Mouse (Mus musculus) MEL (cell line): ENCODE data around the gene Tmem161a. TPM values are rescaled to one million over a fixed set of nuclear protein-coding genes. Genes with fewer than 3 reads are reported as not detected.

Experiments used
- DNase-seq: peaks from one replicate; pipeline ENCODE4 v3.0.0; 2011; ENCODE audit warnings: low read depth, low spot score
- H3K27ac ChIP-seq: 2 replicates; pipeline ENCODE4 v1.5.1; 2012; ENCODE audit warnings: low read depth, mild to moderate bottlenecking, control low read depth, low read length, moderate library complexity; ENCODE audit not compliant: control insufficient read depth
- H3K27me3 ChIP-seq, 2 experiments: fragments of 150-350 bp in 1 of 2; sonication (generic) in 1 of 2; 2 replicates each; pipeline ENCODE4 v1.6.1; 2012; ENCODE audit warnings: low read length in 2 of 2, mild to moderate bottlenecking in 2 of 2, improper control_type of control experiment in 1 of 2, moderate library complexity in 1 of 2; ENCODE audit not compliant: insufficient read depth in 2 of 2, control insufficient read depth in 1 of 2
- H3K36me3 ChIP-seq, 2 experiments: 2 replicates each; pipeline ENCODE4 v1.6.1; 2012 to 2014; ENCODE audit warnings: low read length in 2 of 2, improper control_type of control experiment in 1 of 2, inconsistent platforms in 1 of 2, mild to moderate bottlenecking in 1 of 2; ENCODE audit not compliant: insufficient read depth in 2 of 2, control insufficient read depth in 1 of 2
- H3K4me1 ChIP-seq, 2 experiments: fragments of 150-350 bp in 1 of 2; sonication (generic) in 1 of 2; 2 replicates each; pipeline ENCODE4 v1.6.1; 2012; ENCODE audit warnings: low read length in 2 of 2, improper control_type of control experiment in 1 of 2, mild to moderate bottlenecking in 1 of 2; ENCODE audit not compliant: insufficient read depth in 2 of 2, control insufficient read depth in 1 of 2
- H3K4me3 ChIP-seq, 2 experiments: fragments of 150-350 bp in 1 of 2; sonication (generic) in 1 of 2; 2 replicates each; pipeline ENCODE4 v1.5.1; 2012; ENCODE audit warnings: low read depth in 2 of 2, low read length in 2 of 2, mild to moderate bottlenecking in 2 of 2, moderate library complexity in 2 of 2, control low read depth in 1 of 2, improper control_type of control experiment in 1 of 2; ENCODE audit not compliant: control insufficient read depth in 1 of 2, insufficient read depth in 1 of 2
- H3K79me2 ChIP-seq: 2 replicates; pipeline ENCODE4 v1.6.1; 2012; ENCODE audit warnings: mild to moderate bottlenecking, low read length, moderate library complexity; ENCODE audit not compliant: control insufficient read depth, poor library complexity, insufficient read depth
- H3K9ac ChIP-seq: 2 replicates; pipeline ENCODE4 v1.6.1; 2012; ENCODE audit warnings: low read depth, mild to moderate bottlenecking, control low read depth, low read length, moderate library complexity; ENCODE audit not compliant: control insufficient read depth, poor library complexity, severe bottlenecking
- H3K9me3 ChIP-seq: fragments of 150-350 bp; sonication (generic); replicated peaks from 2 replicates; pipeline ENCODE4 v1.6.1; 2012; ENCODE audit warnings: mild to moderate bottlenecking, low read length, improper control_type of control experiment, moderate library complexity; ENCODE audit not compliant: insufficient read depth
- BHLHE40 ChIP-seq: IDR thresholded peaks from 2 replicates; pipeline ENCODE4 v1.6.1; 2012; ENCODE audit warnings: low read depth, mild to moderate bottlenecking, inconsistent platforms, low read length, improper control_type of control experiment, borderline replicate concordance
- CHD2 ChIP-seq: IDR thresholded peaks from 2 replicates; pipeline ENCODE4 v1.6.1; 2011; ENCODE audit warnings: low read length, improper control_type of control experiment
- EP300 ChIP-seq, 2 experiments: IDR thresholded peaks; 2 replicates each; pipeline ENCODE4 v1.6.1; 2011; ENCODE audit warnings: improper control_type of control experiment in 2 of 2, low read length in 2 of 2, low read depth in 1 of 2, mild to moderate bottlenecking in 1 of 2
- KAT2A ChIP-seq: conservative IDR thresholded peaks from 2 replicates; pipeline ENCODE4 v1.6.1; 2012; ENCODE audit warnings: low read depth, low read length, improper control_type of control experiment, inconsistent platforms
- NELFE ChIP-seq: IDR thresholded peaks from 2 replicates; pipeline ENCODE4 v1.6.1; 2011; ENCODE audit warnings: low read depth, low read length, improper control_type of control experiment
- NRF1 ChIP-seq: IDR thresholded peaks from 2 replicates; pipeline ENCODE4 v1.6.1; 2014; ENCODE audit warnings: low read depth, mild to moderate bottlenecking, inconsistent platforms, low read length, improper control_type of control experiment, moderate library complexity; ENCODE audit not compliant: poor library complexity, insufficient read depth, severe bottlenecking
- POLR2AphosphoS2 ChIP-seq: IDR thresholded peaks from 2 replicates; pipeline ENCODE4 v1.6.1; 2011; ENCODE audit warnings: low read length, improper control_type of control experiment
- POLR2AphosphoS5 ChIP-seq: IDR thresholded peaks from 2 replicates; pipeline ENCODE4 v1.6.1; 2012; ENCODE audit warnings: low read depth, borderline replicate concordance, mild to moderate bottlenecking, inconsistent platforms, low read length, moderate library complexity, mixed read lengths
- SIN3A ChIP-seq: IDR thresholded peaks from 2 replicates; pipeline ENCODE4 v1.6.1; 2012; ENCODE audit warnings: low read length, improper control_type of control experiment, inconsistent platforms
- SMC3 ChIP-seq: IDR thresholded peaks from 2 replicates; pipeline ENCODE4 v1.6.1; 2011; ENCODE audit warnings: low read depth, low read length, improper control_type of control experiment
- TAL1 ChIP-seq: IDR thresholded peaks from 2 replicates; pipeline ENCODE4 v1.6.1; 2012; ENCODE audit warnings: mild to moderate bottlenecking, inconsistent platforms, low read length, moderate library complexity, mixed read lengths
- TBP ChIP-seq: IDR thresholded peaks from 2 replicates; pipeline ENCODE4 v1.8.0; 2011; ENCODE audit warnings: low read depth, low read length, improper control_type of control experiment
- UBTF ChIP-seq: IDR thresholded peaks from 2 replicates; pipeline ENCODE4 v1.6.1; 2012; ENCODE audit warnings: low read depth, mild to moderate bottlenecking, inconsistent platforms, low read length, improper control_type of control experiment, moderate library complexity, borderline replicate concordance; ENCODE audit not compliant: insufficient read depth
- USF2 ChIP-seq, 2 experiments: IDR thresholded peaks; 2 replicates each; pipeline ENCODE4 v1.6.1; 2011 to 2012; ENCODE audit warnings: improper control_type of control experiment in 2 of 2, low read length in 2 of 2, borderline replicate concordance in 1 of 2, inconsistent platforms in 1 of 2, low read depth in 1 of 2, mild to moderate bottlenecking in 1 of 2; ENCODE audit not compliant: insufficient read depth in 1 of 2
- polyA plus RNA-seq, 2 experiments: library from polyadenylated mRNA; stranded (reverse) in 1 of 2; unstranded in 1 of 2; fragments of >175 nt in 1 of 2; fragments of >200 nt in 1 of 2; gene quantifications; 2 replicates each; pipeline versions ENCODE4 v1.2.1 to v1.2.4; 2012; ENCODE audit warnings: low replicate concordance in 2 of 2, low read depth in 1 of 2; ENCODE audit not compliant: insufficient read length in 2 of 2, insufficient read depth in 1 of 2, missing spikeins in 1 of 2
- total RNA-seq: library from RNA; depleted of rRNA; stranded (reverse); fragments of 300-350 nt; gene quantifications from 2 replicates; pipeline ENCODE4 v1.2.3, GENCODE M21; 2012

The Tmem161a gene
- total and polyA plus RNA-seq, 3 experiments = 50.7 to 51.4 TPM; not detected in 1

GRCm38 (mm10) chr8:70128435-70128834 lies 43.7 kb upstream of the Tmem161a start:
- H3K4me3 ChIP-seq = no peak overlapping the region
- no peak overlapping the region for H3K9ac ChIP-seq
- H3K4me1 ChIP-seq = peaks cover 0 to 8% of the 10 kb centered on the region in 2 experiments; a peak in 2 of 4 replicates
- no peak overlapping the region for H3K27ac ChIP-seq
- DNase-seq = no peak
- peaks cover 0 to 2% of the 10 kb centered on the region in 2 experiments; a peak in 2 of 4 replicates for H3K36me3 ChIP-seq
- H3K27me3 ChIP-seq = peaks cover 0 to 4% of the 10 kb centered on the region in 2 experiments; a peak in 1 of 4 replicates
- TF ChIP-seq USF2 (IDR thresholded peaks at IDR 0.05; ENCODE audit: borderline replicate concordance in 1 of 2, insufficient read depth in 1 of 2, low read depth in 1 of 2, low read length in 2 of 2) = no peak
- TF ChIP-seq UBTF = no peak
- no peak for TF ChIP-seq CHD2
- TF ChIP-seq NRF1 = no peak
- no peak for TF ChIP-seq NELFE
- no peak for TF ChIP-seq TBP
- TF ChIP-seq SMC3 = no peak
- no peak for TF ChIP-seq SIN3A
- no peak for TF ChIP-seq TAL1
- H3K9me3 ChIP-seq = no peaks in the 10 kb centered on the region
- peaks cover 11% of the 10 kb centered on the region for H3K79me2 ChIP-seq

- Histone ChIP-seq H3K79me2 (peaks cover 11% of the 10 kb centered on the region), H3K4me1 (peaks cover 0 to 8% of the 10 kb centered on the region in 2 experiments; a peak in 2 of 4 replicates), H3K4me3 (no peak overlapping the region), H3K9me3 (no peaks in the 10 kb centered on the region), H3K36me3 (peaks cover 0 to 2% of the 10 kb centered on the region in 2 experiments; a peak in 2 of 4 replicates), H3K27me3 (peaks cover 0 to 4% of the 10 kb centered on the region in 2 experiments; a peak in 1 of 4 replicates), H3K9ac (no peak overlapping the region), H3K27ac (no peak overlapping the region)
- no peak for TF ChIP-seq POLR2AphosphoS5
- no peak for TF ChIP-seq EP300 (IDR thresholded peaks at IDR 0.05; ENCODE audit: low read depth in 1 of 2, low read length in 2 of 2)
- TF ChIP-seq NELFE = no peak
- TF ChIP-seq KAT2A = no peak
- no peak for TF ChIP-seq POLR2AphosphoS2
- no peak for TF ChIP-seq NRF1
- TF ChIP-seq BHLHE40 = no peak
- no peak for DNase-seq
These were observed 42.7 kb upstream of the Tmem161a start for GRCm38 (mm10) chr8:70129309-70129952.
